Mouse (Mus musculus): ENCODE results near the gene Rffl. TPM values are rescaled to one million over a fixed set of nuclear protein-coding genes. Genes with fewer than 3 reads are reported as not detected.

Gene Rffl
- polyA plus RNA-seq, 1 experiment from 2014 or later, result 8.9 TPM

Other genes with a start within 250 kb of the Rffl start
- gene Cct6b, start 106.9 kb downstream of the Rffl start, polyA plus RNA-seq (2014; fragmentation: Nextera tagmentation; extraction: Ambion mirVana), result 0.16 and 0.52 TPM in 2 replicates
- 35.1 and 38.5 TPM in 2 replicates for gene Zfp830, start 106.9 kb downstream of the Rffl start, polyA plus RNA-seq (2014; fragmentation: Nextera tagmentation; extraction: Ambion mirVana)
- 48.2 and 52.6 TPM in 2 replicates for gene Lig3, start 90.1 kb downstream of the Rffl start, polyA plus RNA-seq (2014; fragmentation: Nextera tagmentation; extraction: Ambion mirVana)
- gene Rad51d, start 19.4 kb upstream of the Rffl start, polyA plus RNA-seq (2014; fragmentation: Nextera tagmentation; extraction: Ambion mirVana), result 13.7 and 17.4 TPM in 2 replicates
- 0.19 and 0.30 TPM in 2 replicates for gene Fndc8, start 20.9 kb upstream of the Rffl start, polyA plus RNA-seq (2014; fragmentation: Nextera tagmentation; extraction: Ambion mirVana)
- 22.9 and 23.7 TPM in 2 replicates for gene Nle1, start 37.2 kb upstream of the Rffl start, polyA plus RNA-seq (2014; fragmentation: Nextera tagmentation; extraction: Ambion mirVana)
- gene Unc45b, start 39.3 kb upstream of the Rffl start, polyA plus RNA-seq (2014; fragmentation: Nextera tagmentation; extraction: Ambion mirVana), result 0.10 and 0.21 TPM in 2 replicates
- gene Slfn5, start 80.1 kb upstream of the Rffl start, polyA plus RNA-seq (2014; fragmentation: Nextera tagmentation; extraction: Ambion mirVana), result 0.14 and 0.47 TPM in 2 replicates
- 7.1 and 7.6 TPM in 2 replicates for gene Slfn9, start 120.6 kb upstream of the Rffl start, polyA plus RNA-seq (2014; fragmentation: Nextera tagmentation; extraction: Ambion mirVana)
- gene Slfn8, start 149.6 kb upstream of the Rffl start, polyA plus RNA-seq (2014; fragmentation: Nextera tagmentation; extraction: Ambion mirVana), result 0.11 and 0.28 TPM in 2 replicates
- 2.3 and 2.7 TPM in 2 replicates for gene Slfn2, start 193.9 kb upstream of the Rffl start, polyA plus RNA-seq (2014; fragmentation: Nextera tagmentation; extraction: Ambion mirVana)
- gene Slfn1, start 245.6 kb upstream of the Rffl start, polyA plus RNA-seq (2014; fragmentation: Nextera tagmentation; extraction: Ambion mirVana), result 0.10 TPM in 1 of 2 replicates, not detected in the other

Measured in midbrain, embryonic 11.5 days (tissue).